Mouse (Mus musculus) forelimb bud, embryonic 11.5 days (tissue): ENCODE measurements around the gene Tmem198.
A peak's percentile ranks its signal among the peaks of the same experiment; 100 is the strongest.

Experiments used
- DNase-seq: peaks from one replicate; pipeline ENCODE4 v3.0.0-alpha.2; 2012; ENCODE audit warnings: low read depth, low spot score

Gene Tmem198

GRCm38 (mm10) chr1:75455433-75455832 is 23.9 kb upstream of the Tmem198 start:
- DNase-seq, result no peak

- no peak for DNase-seq
Observed at GRCm38 (mm10) chr1:75455948-75456347, 23.4 kb upstream of the Tmem198 start.

- DNase-seq, result no peak
Observed at GRCm38 (mm10) chr1:75456746-75457564, 22.4 kb upstream of the Tmem198 start.

GRCm38 (mm10) chr1:75457710-75458024 is 21.7 kb upstream of the Tmem198 start:
- DNase-seq, result no peak

- no peak for DNase-seq
Observed at GRCm38 (mm10) chr1:75458025-75458788, 21.1 kb upstream of the Tmem198 start.

- no peak for DNase-seq
Observed at GRCm38 (mm10) chr1:75458789-75459684, 20.3 kb upstream of the Tmem198 start.

- no peak for DNase-seq
Observed at GRCm38 (mm10) chr1:75460297-75460696, 19.0 kb upstream of the Tmem198 start.

- DNase-seq, result no peak
Observed at GRCm38 (mm10) chr1:75462636-75463035, 16.7 kb upstream of the Tmem198 start.

GRCm38 (mm10) chr1:75463652-75464204 is 15.6 kb upstream of the Tmem198 start:
- no peak for DNase-seq

GRCm38 (mm10) chr1:75467215-75467927 is 12.0 kb upstream of the Tmem198 start:
- DNase-seq, result peak; percentile 87

GRCm38 (mm10) chr1:75469287-75469825 is 10.0 kb upstream of the Tmem198 start:
- no peak for DNase-seq

GRCm38 (mm10) chr1:75476441-75476840 is 2.9 kb upstream of the Tmem198 start:
- DNase-seq, result no peak

- peak; percentile 84 for DNase-seq
Observed at GRCm38 (mm10) chr1:75477264-75477965, 1.9 kb upstream of the Tmem198 start.

- DNase-seq, result no peak
Observed at GRCm38 (mm10) chr1:75477966-75478290, 1.4 kb upstream of the Tmem198 start.

- no peak for DNase-seq
Observed at GRCm38 (mm10) chr1:75478497-75478896, 835 bp upstream of the Tmem198 start.

GRCm38 (mm10) chr1:75479635-75479989 is 280 bp downstream of the Tmem198 start:
- DNase-seq, result no peak

- DNase-seq, result no peak
Observed at GRCm38 (mm10) chr1:75480036-75480435, 704 bp downstream of the Tmem198 start.

GRCm38 (mm10) chr1:75480735-75481134 is 1.4 kb downstream of the Tmem198 start:
- no peak for DNase-seq

GRCm38 (mm10) chr1:75486561-75486960 is 7.2 kb downstream of the Tmem198 start:
- DNase-seq, result no peak

GRCm38 (mm10) chr1:75487040-75487404 is 7.7 kb downstream of the Tmem198 start:
- no peak for DNase-seq
